11 mouse cellular contexts compared by ENCODE assay signal in the genomic region with DNA sequence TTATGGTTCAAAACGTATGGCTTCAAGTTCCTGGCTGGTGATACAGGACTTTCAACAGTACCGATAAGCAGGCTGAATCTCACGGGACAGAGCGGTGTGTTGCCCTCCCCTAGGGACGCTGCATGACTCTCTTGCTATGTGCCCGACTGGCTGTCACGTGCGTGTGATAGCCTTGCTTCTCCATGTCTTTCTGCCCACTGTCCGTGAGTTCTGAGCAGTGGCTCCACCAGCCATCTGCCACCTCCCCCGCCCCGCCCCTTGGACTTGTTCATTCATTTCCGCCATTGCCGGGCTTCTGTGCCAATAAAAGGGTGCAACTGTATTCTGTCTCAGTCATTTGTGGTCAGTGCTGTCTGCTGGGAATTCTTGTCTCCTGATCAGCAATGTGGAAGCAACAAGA.
A peak's percentile ranks its signal among the peaks of the same experiment; 100 is the strongest.
DNase-seq lines count a peak whose midpoint lies in the region; ATAC-seq and TF ChIP-seq lines count a peak whose summit lies in the region.
"Had no signal": no experiment of that assay in that cellular context is flagged by ENCODE, and none has a peak within 500 bp of the region (broad histone marks: within the 10 kb centered on the region; RNA-seq: fewer than 3 reads in every experiment).

No protein-coding gene starts in this region.

- WGBS in liver, postnatal 0 days (ENCODE audit: insufficient replicate concordance) = 58% methylated on average over 13 of the region's 13 CpGs
- 64% methylated on average over 13 of the region's 13 CpGs for WGBS in liver, embryonic 12.5 days (ENCODE audit: insufficient replicate concordance)
- 21% methylated on average over 13 of the region's 13 CpGs for WGBS in large intestine, adult 2 months

- H3K4me1 ChIP-seq in liver, postnatal 0 days (ENCODE audit: insufficient read depth) = peaks cover 5% of the 10 kb centered on the region; the same call in 1 of the 2 replicates
- peaks cover 7% of the 10 kb centered on the region; the same call in 1 of the 2 replicates for H3K4me1 ChIP-seq in liver, embryonic 12.5 days

- H3K9ac ChIP-seq in liver, postnatal 0 days (replicated peaks) = no peak overlapping the region
- no peak overlapping the region for H3K9ac ChIP-seq in liver, embryonic 12.5 days
- H3K9ac ChIP-seq: midbrain, embryonic 12.5 days had no signal

- no peaks in the 10 kb centered on the region for H3K9me3 ChIP-seq in liver, postnatal 0 days (ENCODE audit: low read length)
- H3K9me3 ChIP-seq in liver, embryonic 12.5 days (replicated peaks) = no peaks in the 10 kb centered on the region
- H3K9me3 ChIP-seq: midbrain, embryonic 12.5 days had no signal

- TF ChIP-seq CTCF in liver, postnatal 0 days (IDR thresholded peaks at IDR 0.05; ENCODE audit: low read depth) = no peak

- H3K4me2 ChIP-seq in liver, postnatal 0 days (ENCODE audit: low read depth, low read length) = 0 out of 2 replicates have a peak overlapping the region, but pooled peaks have one; percentile 18
- no peak overlapping the region for H3K4me2 ChIP-seq in liver, embryonic 12.5 days
- H3K4me2 ChIP-seq: midbrain, embryonic 12.5 days had no signal

- H3K27me3 ChIP-seq in liver, postnatal 0 days (ENCODE audit: insufficient read depth, low read length) = no peaks in the 10 kb centered on the region
- H3K27me3 ChIP-seq in liver, embryonic 12.5 days (replicated peaks) = peaks cover 9% of the 10 kb centered on the region; the same call in 1 of the 2 replicates
- H3K27me3 ChIP-seq: midbrain, embryonic 12.5 days had no signal

- TF ChIP-seq EP300 in liver, postnatal 0 days (IDR thresholded peaks at IDR 0.05; ENCODE audit: low read depth) = no peak

- DNase-seq in cerebellum, adult 18-20 months = peak; percentile 3 to 22
- DNase-seq in cerebellum, adult 11-12 months = no peak
- DNase-seq in liver, postnatal 0 days = peak; percentile 16
- DNase-seq in brain, adult 2 months (ENCODE audit: low read depth, low spot score) = peak; percentile 25
- peak; percentile 56 for DNase-seq in large intestine, adult 2 months (ENCODE audit: low read depth, low spot score)
- DNase-seq in spleen, postnatal 4 days (ENCODE audit: low spot score in 2 of 2) = no peak
- DNase-seq: kidney, adult 8-10 months; spleen, adult 18-20 months had no signal

- H3K27ac ChIP-seq in liver, postnatal 0 days (ENCODE audit: low read depth) = no peak overlapping the region
- no peak overlapping the region for H3K27ac ChIP-seq in liver, embryonic 12.5 days
- H3K27ac ChIP-seq: midbrain, embryonic 12.5 days had no signal

- H3K36me3 ChIP-seq in liver, postnatal 0 days (replicated peaks; ENCODE audit: insufficient read depth, low read length) = no peaks in the 10 kb centered on the region
- no peaks in the 10 kb centered on the region for H3K36me3 ChIP-seq in liver, embryonic 12.5 days
- H3K36me3 ChIP-seq: midbrain, embryonic 12.5 days had no signal

- H3K4me3 ChIP-seq in liver, postnatal 0 days (ENCODE audit: low read depth, low read length) = no peak overlapping the region
- no peak overlapping the region for H3K4me3 ChIP-seq in liver, embryonic 12.5 days
- H3K4me3 ChIP-seq: midbrain, embryonic 12.5 days had no signal

- ATAC-seq in liver, postnatal 0 days = no peak
- ATAC-seq in liver, embryonic 12.5 days = no peak
- ATAC-seq in activated CD4-positive, CD25-positive, alpha-beta regulatory T cell, adult 4 months = no peak

Comparison
In these comparisons a context has a peak if more than half of its experiments do, and no peak if none do; other contexts are left out.
1. DNase-seq: peak in cerebellum, adult 18-20 months (2 of 2), liver, postnatal 0 days (single experiment), brain, adult 2 months (single experiment) and large intestine, adult 2 months (single experiment); none in cerebellum, adult 11-12 months (single experiment) and spleen, postnatal 4 days (0 of 2).